Mouse (Mus musculus) CH12.LX (cell line): ENCODE results near the gene Atg5. TPM values are rescaled to one million over a fixed set of nuclear protein-coding genes. Genes with fewer than 3 reads are reported as not detected.

ENCODE experiments used
- DNase-seq: peaks from one replicate; pipeline ENCODE4 v3.0.0-alpha.2; 2013; ENCODE audit errors: extremely low read depth
- H3K27ac ChIP-seq: 2 replicates; pipeline ENCODE4 v1.5.1; 2012; ENCODE audit warnings: low read depth, mild to moderate bottlenecking, control low read depth, moderate library complexity; ENCODE audit not compliant: insufficient read depth
- H3K27me3 ChIP-seq: replicated peaks from 2 replicates; pipeline ENCODE3; 2012; ENCODE audit warnings: inconsistent platforms
- H3K36me3 ChIP-seq, 2 experiments: replicated peaks in 1 of 2; 2 replicates each; pipeline versions ENCODE3 to v1.6.1; 2012; ENCODE audit warnings: inconsistent platforms in 1 of 2, low read length in 1 of 2, mild to moderate bottlenecking in 1 of 2, mixed read lengths in 1 of 2, moderate library complexity in 1 of 2; ENCODE audit not compliant: control insufficient read depth in 1 of 2, insufficient read depth in 1 of 2
- H3K4me1 ChIP-seq, 2 experiments: 2 replicates each; pipeline ENCODE4 v1.6.1; 2012; ENCODE audit warnings: inconsistent platforms in 1 of 2, moderate library complexity in 1 of 2; ENCODE audit not compliant: insufficient read depth in 2 of 2, control insufficient read depth in 1 of 2
- H3K4me2 ChIP-seq: 2 replicates; pipeline ENCODE4 v1.6.1; 2012; ENCODE audit warnings: low read depth, mild to moderate bottlenecking, control low read depth; ENCODE audit not compliant: poor library complexity, insufficient read depth, severe bottlenecking
- H3K4me3 ChIP-seq, 3 experiments: fragments of 150-350 bp in 1 of 3; sonication (generic) in 1 of 3; replicated peaks in 1 of 3; 2 replicates each; pipeline versions ENCODE3 to v1.5.1; 2011 to 2012; ENCODE audit warnings: low read depth in 2 of 3, low read length in 2 of 3, mild to moderate bottlenecking in 2 of 3, moderate library complexity in 2 of 3, control low read depth in 1 of 3, improper control_type of control experiment in 1 of 3, inconsistent platforms in 1 of 3, mixed read lengths in 1 of 3; ENCODE audit not compliant: poor library complexity in 1 of 3
- H3K79me2 ChIP-seq: replicated peaks from 2 replicates; pipeline ENCODE4 v1.6.1; 2012; ENCODE audit warnings: mild to moderate bottlenecking, moderate library complexity; ENCODE audit not compliant: control insufficient read depth, poor library complexity, insufficient read depth, severe bottlenecking; ENCODE audit errors: extremely low read depth
- H3K9ac ChIP-seq: 2 replicates; pipeline ENCODE4 v1.6.1; 2012; ENCODE audit warnings: low read depth, mild to moderate bottlenecking, control low read depth, moderate library complexity; ENCODE audit not compliant: insufficient read depth
- H3K9me3 ChIP-seq: replicated peaks from 2 replicates; pipeline ENCODE3; 2012; ENCODE audit warnings: low read length, inconsistent platforms, mixed read lengths
- BHLHE40 ChIP-seq: IDR thresholded peaks from 2 replicates; pipeline ENCODE4 v1.6.1; 2011; ENCODE audit warnings: mild to moderate bottlenecking, low read depth, low read length, improper control_type of control experiment
- CHD1 ChIP-seq: IDR thresholded peaks from 2 replicates; pipeline ENCODE4 v1.6.1; 2012; ENCODE audit warnings: low read depth, low read length, improper control_type of control experiment, inconsistent platforms
- CHD2 ChIP-seq: IDR thresholded peaks from 2 replicates; pipeline ENCODE4 v1.6.1; 2011; ENCODE audit warnings: low read length, improper control_type of control experiment
- ELF1 ChIP-seq: IDR thresholded peaks from 2 replicates; pipeline ENCODE4 v1.6.1; 2014; ENCODE audit warnings: low read depth, mild to moderate bottlenecking, inconsistent platforms, low read length, improper control_type of control experiment
- EP300 ChIP-seq: IDR thresholded peaks from 2 replicates; pipeline ENCODE4 v1.6.1; 2011; ENCODE audit warnings: low read length, improper control_type of control experiment
- GABPA ChIP-seq: IDR thresholded peaks from 2 replicates; pipeline ENCODE4 v1.6.1; 2012; ENCODE audit warnings: low read depth, low read length, improper control_type of control experiment, inconsistent platforms; ENCODE audit not compliant: insufficient replicate concordance
- HCFC1 ChIP-seq: IDR thresholded peaks from 2 replicates; pipeline ENCODE4 v1.6.1; 2012; ENCODE audit warnings: low read depth, mild to moderate bottlenecking, inconsistent platforms, low read length, improper control_type of control experiment
- IRF4 ChIP-seq: IDR thresholded peaks from 2 replicates; pipeline ENCODE4 v1.6.1; 2014; ENCODE audit warnings: low read depth, mild to moderate bottlenecking, inconsistent platforms, low read length, improper control_type of control experiment
- JUN ChIP-seq: IDR thresholded peaks from 2 replicates; pipeline ENCODE4 v1.6.1; 2011; ENCODE audit warnings: low read depth, mild to moderate bottlenecking, low read length, improper control_type of control experiment, moderate library complexity; ENCODE audit not compliant: insufficient read depth
- MAFK ChIP-seq: IDR thresholded peaks from 2 replicates; pipeline ENCODE4 v1.6.1; 2011; ENCODE audit warnings: low read length, improper control_type of control experiment; ENCODE audit not compliant: insufficient replicate concordance
- MAX ChIP-seq: IDR thresholded peaks from 2 replicates; pipeline ENCODE4 v1.6.1; 2011; ENCODE audit warnings: low read length, improper control_type of control experiment
- MAZ ChIP-seq: IDR thresholded peaks from 2 replicates; pipeline ENCODE4 v1.6.1; 2012; ENCODE audit warnings: low read depth, mild to moderate bottlenecking, inconsistent platforms, low read length, improper control_type of control experiment, moderate library complexity
- NRF1 ChIP-seq: IDR thresholded peaks from 2 replicates; pipeline ENCODE4 v1.6.1; 2014; ENCODE audit warnings: low read depth, mild to moderate bottlenecking, inconsistent platforms, low read length, improper control_type of control experiment, moderate library complexity
- POLR2A ChIP-seq: IDR thresholded peaks from 2 replicates; pipeline ENCODE4 v1.6.1; 2011; ENCODE audit warnings: low read depth, mild to moderate bottlenecking, improper control_type of control experiment, low read length
- RAD21 ChIP-seq: IDR thresholded peaks from 2 replicates; pipeline ENCODE4 v1.6.1; 2011; ENCODE audit warnings: low read depth, mild to moderate bottlenecking, low read length, improper control_type of control experiment, moderate library complexity
- RCOR1 ChIP-seq: conservative IDR thresholded peaks from 2 replicates; pipeline ENCODE4 v1.6.1; 2012; ENCODE audit warnings: low read depth, mild to moderate bottlenecking, inconsistent platforms, low read length, improper control_type of control experiment
- SIN3A ChIP-seq: IDR thresholded peaks from 2 replicates; pipeline ENCODE4 v1.6.1; 2012; ENCODE audit warnings: low read length, improper control_type of control experiment, inconsistent platforms
- TBP ChIP-seq: conservative IDR thresholded peaks from 2 replicates; pipeline ENCODE4 v1.6.1; 2011; ENCODE audit warnings: low read depth, low read length, improper control_type of control experiment
- TCF12 ChIP-seq: IDR thresholded peaks from 2 replicates; pipeline ENCODE4 v1.6.1; 2014; ENCODE audit warnings: low read depth, mild to moderate bottlenecking, inconsistent platforms, low read length, improper control_type of control experiment
- UBTF ChIP-seq: IDR thresholded peaks from 2 replicates; pipeline ENCODE4 v1.6.1; 2012; ENCODE audit warnings: low read depth, mild to moderate bottlenecking, inconsistent platforms, low read length, improper control_type of control experiment, moderate library complexity
- ZC3H11A ChIP-seq: IDR thresholded peaks from 2 replicates; pipeline ENCODE4 v1.6.1; 2012; ENCODE audit warnings: low read depth, mild to moderate bottlenecking, inconsistent platforms, low read length, improper control_type of control experiment
- ZKSCAN1 ChIP-seq: IDR thresholded peaks from 2 replicates; pipeline ENCODE4 v1.6.1; 2012; ENCODE audit warnings: low read depth, inconsistent platforms, low read length, improper control_type of control experiment, borderline replicate concordance
- ZMIZ1 ChIP-seq: IDR thresholded peaks from 2 replicates; pipeline ENCODE4 v1.6.1; 2012; ENCODE audit warnings: low read depth, mild to moderate bottlenecking, inconsistent platforms, low read length, improper control_type of control experiment
- dilution Hi-C: fragments of 300-500 bp; cut with MboI; formaldehyde crosslinking; loops from 2 replicates; pipeline ENCODE4 v1.14.3; 2020; ENCODE audit warnings: low sequenced_read_pairs; ENCODE audit not compliant: extremely low pct_unique_long_range_greater_than_20kb, extremely low pct_ligation_motif_present
- in situ Hi-C: fragments of 300-500 bp; cut with MboI; formaldehyde crosslinking; loops from 3 replicates; pipeline ENCODE4 v1.14.3; 2019; ENCODE audit warnings: low sequenced_read_pairs, low pct_ligation_motif_present, low pct_unique_long_range_greater_than_20kb, mixed read lengths
- polyA plus RNA-seq: library from polyadenylated mRNA; unstranded; fragments of >175 nt; gene quantifications from 2 replicates; pipeline ENCODE4 v1.2.1, GENCODE M21; 2012; ENCODE audit warnings: low read depth; ENCODE audit not compliant: insufficient read length
- total RNA-seq, 2 experiments: library from RNA; depleted of rRNA; stranded (reverse); fragments of 300-350 nt in 1 of 2; fragments of >200 nt in 1 of 2; gene quantifications; 2 replicates each; pipeline ENCODE4 v1.2.3; 2012 to 2014

The Atg5 gene
- total and polyA plus RNA-seq, 3 experiments: 15.6 to 47.5 (median 34.7) TPM

GRCm38 (mm10) chr10:44355216-44355615 lies 87.1 kb downstream of the Atg5 start:
- Histone ChIP-seq H3K27ac (no peak overlapping the region), H3K4me3 (no peak overlapping the region), H3K4me1 (peaks cover 0 to 24% of the 10 kb centered on the region in 2 experiments; a peak in 2 of 4 replicates), H3K36me3 (peaks cover 3 to 34% of the 10 kb centered on the region in 2 experiments), H3K4me2 (no peak overlapping the region), H3K9me3 (no peaks in the 10 kb centered on the region), H3K27me3 (no peaks in the 10 kb centered on the region), H3K79me2 (no peaks in the 10 kb centered on the region; the same call in 1 of the 2 replicates), H3K9ac (no peak overlapping the region)
- in situ Hi-C loops: no loop called here
- TF ChIP-seq POLR2A: no peak
- no peak for TF ChIP-seq HCFC1
- no peak for TF ChIP-seq MAZ
- no peak for TF ChIP-seq RAD21
- no peak for TF ChIP-seq MAFK
- no peak for TF ChIP-seq TBP
- TF ChIP-seq ZKSCAN1: no peak
- no peak for TF ChIP-seq TCF12
- TF ChIP-seq ZMIZ1: no peak
- dilution Hi-C loops: no loop called here
- no peak for DNase-seq

DNA sequence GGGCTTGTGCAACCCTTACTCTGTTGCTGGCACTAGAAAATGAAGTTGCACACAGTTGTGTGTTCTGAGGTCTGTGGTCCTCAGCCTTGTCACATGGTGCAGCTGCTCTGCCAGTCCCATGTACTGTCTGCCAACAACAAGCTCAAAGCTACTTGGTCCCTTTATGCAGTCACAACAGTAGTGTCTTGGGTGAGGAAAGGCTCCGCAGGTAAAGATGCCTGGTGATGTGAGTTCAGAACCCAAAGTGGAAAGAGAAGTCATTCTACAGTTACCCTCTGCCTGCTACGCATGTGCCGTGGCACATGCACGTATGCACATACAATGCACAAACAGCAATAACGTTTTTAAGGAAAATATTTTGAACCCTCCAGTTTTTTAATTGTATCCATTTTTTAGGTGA lies 88.5 kb downstream of the Atg5 start:
- peaks cover 0 to 37% of the 10 kb centered on the region in 2 experiments for H3K36me3 ChIP-seq
- no peaks in the 10 kb centered on the region for H3K27me3 ChIP-seq
- no peak overlapping the region for H3K9ac ChIP-seq
- peaks cover 10 to 34% of the 10 kb centered on the region in 2 experiments for H3K4me1 ChIP-seq
- H3K27ac ChIP-seq: no peak overlapping the region
- TF ChIP-seq EP300: no peak
- TF ChIP-seq CHD2: no peak
- no peak for TF ChIP-seq RCOR1
- no peak for TF ChIP-seq HCFC1
- TF ChIP-seq JUN: no peak
- H3K4me3 ChIP-seq: no peak overlapping the region
- no peaks in the 10 kb centered on the region for H3K9me3 ChIP-seq
- DNase-seq: no peak
- dilution Hi-C loops: no loop called here
- in situ Hi-C loops: no loop called here
- H3K79me2 ChIP-seq: no peaks in the 10 kb centered on the region; the same call in 1 of the 2 replicates
- no peak overlapping the region for H3K4me2 ChIP-seq

- H3K36me3 ChIP-seq: peaks cover 0 to 36% of the 10 kb centered on the region in 2 experiments
- H3K9me3 ChIP-seq: no peaks in the 10 kb centered on the region
- no peak for DNase-seq
- in situ Hi-C loops (no loop called here), dilution Hi-C loops (no loop called here)
- no peak for TF ChIP-seq UBTF
- TF ChIP-seq POLR2A: no peak
- TF ChIP-seq IRF4: no peak
- no peak for TF ChIP-seq MAX
- no peak for TF ChIP-seq GABPA
- TF ChIP-seq TBP: no peak
- no peak for TF ChIP-seq NRF1
- no peak for TF ChIP-seq MAFK
- TF ChIP-seq ZMIZ1: no peak
- no peak for TF ChIP-seq ELF1
- TF ChIP-seq EP300: no peak
- TF ChIP-seq HCFC1: no peak
- no peak for TF ChIP-seq BHLHE40
- TF ChIP-seq CHD2: no peak
- TF ChIP-seq CHD1: no peak
- no peak for TF ChIP-seq RAD21
- TF ChIP-seq SIN3A: no peak
- TF ChIP-seq MAZ: no peak
- no peak for TF ChIP-seq ZC3H11A
- H3K4me1 ChIP-seq: peaks cover 13 to 41% of the 10 kb centered on the region in 2 experiments
- no peaks in the 10 kb centered on the region for H3K27me3 ChIP-seq
- no peak overlapping the region for H3K27ac ChIP-seq
- H3K4me3 ChIP-seq: no peak overlapping the region
- H3K9ac ChIP-seq: no peak overlapping the region
- no peaks in the 10 kb centered on the region; the same call in 1 of the 2 replicates for H3K79me2 ChIP-seq
- no peak overlapping the region for H3K4me2 ChIP-seq
Observed at GRCm38 (mm10) chr10:44357316-44357715, 89.2 kb downstream of the Atg5 start.
